ENCODE assay signal across 8 mouse cellular contexts in the genomic region with DNA sequence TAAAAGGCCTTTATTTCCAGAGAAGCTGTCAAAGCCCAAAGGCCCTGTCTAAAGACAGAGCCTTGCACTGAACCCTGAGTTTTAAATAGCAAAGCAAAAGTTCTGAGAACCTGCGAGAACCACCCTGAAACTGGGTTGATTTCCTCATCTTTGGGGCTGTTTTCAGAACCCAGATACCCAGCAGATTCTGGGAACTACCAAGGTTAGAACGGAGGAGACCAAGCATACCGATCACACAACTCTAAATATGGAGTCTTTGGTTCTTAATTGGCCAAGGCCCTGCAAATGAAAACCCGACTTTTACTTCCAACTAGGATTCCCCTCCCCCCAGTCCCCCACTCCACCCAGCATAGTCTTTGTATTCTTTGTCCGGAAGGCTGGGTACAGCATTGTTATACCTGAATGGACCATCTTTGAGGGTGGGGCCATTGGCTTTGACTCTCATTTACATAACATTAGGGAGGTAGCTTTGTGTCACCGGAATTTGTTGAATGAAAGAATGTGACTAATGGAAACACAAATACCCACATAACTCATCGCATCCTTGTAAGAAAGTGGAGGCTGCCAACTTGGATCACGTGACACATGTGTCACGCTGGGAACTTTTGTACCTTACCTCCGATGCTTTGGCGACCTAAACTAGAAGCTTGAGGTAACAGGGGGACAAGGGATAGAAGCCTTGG.
DNase-seq lines count a peak whose midpoint lies in the region; ATAC-seq lines count a peak whose summit lies in the region.

No protein-coding gene starts in this region.

- no peaks in the 10 kb centered on the region for H3K27me3 ChIP-seq in kidney, embryonic 15.5 days

- no peak overlapping the region for H3K9ac ChIP-seq in kidney, embryonic 15.5 days

- H3K4me2 ChIP-seq in kidney, embryonic 15.5 days: peak overlapping the region; percentile 63

- ATAC-seq in kidney, embryonic 15.5 days (replicated peaks; ENCODE audit: low FRiP score): no peak

- WGBS in kidney, embryonic 15.5 days: 75% methylated on average over 11 of the region's 11 CpGs

- peak overlapping the region; percentile 91 for H3K27ac ChIP-seq in kidney, embryonic 15.5 days
- H3K27ac ChIP-seq in brown adipose tissue, adult 24 weeks (replicated peaks; ENCODE audit: low read depth, low read length): peak overlapping the region; percentile 93

- no peak overlapping the region for H3K4me3 ChIP-seq in kidney, embryonic 15.5 days (replicated peaks)
- peak overlapping the region; percentile 85 for H3K4me3 ChIP-seq in brown adipose tissue, adult 24 weeks (ENCODE audit: insufficient read depth, low read depth, low read length)

- no peaks in the 10 kb centered on the region for H3K9me3 ChIP-seq in kidney, embryonic 15.5 days (replicated peaks)

- no peak for DNase-seq in kidney, adult 18-20 months
- peak; percentile 85 for DNase-seq in induced T-regulatory cell, adult 2 months (ENCODE audit: low read depth)
- DNase-seq in neural tube, embryonic 10.5 days (ENCODE audit: extremely low spot score, low spot score): peak; percentile 41
- DNase-seq in urinary bladder, adult 18-20 months (ENCODE audit: low spot score in 2 of 2): no peak
- DNase-seq in right cerebral cortex, postnatal 10 days (ENCODE audit: low spot score in 2 of 2): no peak
- DNase-seq in lung, adult 18-20 months: no peak

- peaks cover 33% of the 10 kb centered on the region for H3K4me1 ChIP-seq in kidney, embryonic 15.5 days
- peaks cover 12% of the 10 kb centered on the region; the same call in 1 of the 2 replicates for H3K4me1 ChIP-seq in brown adipose tissue, adult 24 weeks (ENCODE audit: control insufficient read depth, insufficient read depth, insufficient read length, low read length)

- peaks cover 16% of the 10 kb centered on the region for H3K36me3 ChIP-seq in kidney, embryonic 15.5 days

Comparison
In these comparisons a context has a peak if more than half of its experiments do, and no peak if none do; other contexts are left out.
1. DNase-seq: peak in induced T-regulatory cell, adult 2 months (single experiment) and neural tube, embryonic 10.5 days (single experiment); none in kidney, adult 18-20 months (single experiment), urinary bladder, adult 18-20 months (0 of 2), right cerebral cortex, postnatal 10 days (0 of 2) and lung, adult 18-20 months (0 of 2).